Mouse (Mus musculus): ENCODE data around the gene Ly6g6e. TPM values are rescaled to one million over a fixed set of nuclear protein-coding genes. Genes with fewer than 3 reads are reported as not detected.
"Not testable (repeated sequence)": the region's sequence is repeated elsewhere in the genome, so short reads cannot be mapped to it uniquely, and the experiment has no call there.

Gene Ly6g6e
- total RNA-seq, 2 experiments from 2014 or later = not detected

DNA sequence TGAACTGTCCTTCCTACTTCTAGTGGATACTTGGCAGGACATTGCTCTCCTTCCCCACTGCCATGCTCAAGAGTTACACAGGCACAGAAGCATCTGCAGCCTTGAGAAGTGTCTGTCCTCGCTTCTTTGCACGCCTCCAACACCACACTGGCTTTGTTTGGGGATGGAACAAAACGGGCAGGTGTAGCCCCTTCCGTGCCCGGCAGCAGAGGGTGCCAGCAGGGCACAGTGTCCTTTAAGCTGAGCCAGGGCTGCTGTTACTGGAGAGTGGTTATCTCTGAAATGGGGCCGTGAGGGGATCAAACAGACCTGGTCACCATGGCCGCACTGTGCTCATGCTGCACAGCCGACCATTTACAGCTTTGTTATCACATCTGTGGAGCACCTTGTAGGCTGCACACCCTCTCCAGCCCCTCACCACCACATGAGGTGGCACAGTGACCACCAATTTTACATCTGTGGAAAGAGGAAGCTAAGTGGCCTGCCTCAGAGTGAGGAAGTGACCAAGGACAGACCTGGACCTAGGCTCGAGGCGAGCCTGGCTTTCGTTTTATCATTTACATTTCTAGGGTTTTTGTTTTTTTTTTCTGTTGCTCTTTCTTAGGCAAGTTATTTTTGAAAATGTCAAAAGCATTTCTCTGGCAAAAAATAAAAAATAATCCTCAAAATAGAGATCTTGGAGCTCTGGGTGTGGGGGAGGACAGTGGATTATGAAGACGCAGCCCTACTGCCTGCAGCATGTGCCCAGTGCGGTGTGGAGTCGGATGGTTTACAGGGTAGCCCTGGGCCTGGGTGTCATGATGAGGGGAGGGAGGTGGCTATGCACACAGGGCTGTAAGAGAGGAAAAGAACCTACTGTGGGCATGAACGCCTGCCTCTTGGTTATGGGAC is 18.0 kb downstream of the Ly6g6e start:
- intact Hi-C loops (cut with DNase I) = no loop called here
- no peak for DNase-seq (ENCODE audit: low spot score)

DNA sequence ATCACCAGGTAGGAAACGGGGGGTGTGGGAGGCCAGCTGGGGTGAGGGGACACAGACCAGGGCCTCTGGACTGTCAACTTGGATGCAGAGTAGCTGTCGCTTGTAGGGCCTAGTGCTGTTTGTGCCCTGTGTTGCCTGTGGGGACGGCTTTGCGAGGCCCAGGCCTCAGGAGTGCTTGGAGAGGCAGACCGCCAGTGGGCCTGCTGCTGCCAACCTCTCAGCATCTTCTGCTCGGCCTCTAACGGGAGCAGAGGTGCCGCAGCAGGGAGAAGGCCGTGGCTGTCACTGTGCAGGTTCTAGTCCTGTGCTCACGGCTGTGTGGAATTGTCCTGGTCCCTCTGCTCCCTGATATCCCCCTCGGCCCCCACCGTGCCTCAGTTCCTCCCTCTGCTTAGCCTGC is 19.9 kb downstream of the Ly6g6e start:
- intact Hi-C loops (cut with DNase I) = no loop called here
- DNase-seq (ENCODE audit: low spot score) = no peak

- DNase-seq (ENCODE audit: low spot score) = no peak
- intact Hi-C loops (cut with DNase I) = no loop called here
Measured at GRCm38 (mm10) chr17:35097164-35097655, 20.5 kb downstream of the Ly6g6e start.

- no peak for DNase-seq (ENCODE audit: low spot score)
- intact Hi-C loops (cut with DNase I) = no loop called here
Measured at GRCm38 (mm10) chr17:35100196-35100765, 23.6 kb downstream of the Ly6g6e start.

- intact Hi-C loops (cut with DNase I) = no loop called here
- no peak for DNase-seq (ENCODE audit: low spot score)
Measured at GRCm38 (mm10) chr17:35101161-35101560, 24.5 kb downstream of the Ly6g6e start.

DNA sequence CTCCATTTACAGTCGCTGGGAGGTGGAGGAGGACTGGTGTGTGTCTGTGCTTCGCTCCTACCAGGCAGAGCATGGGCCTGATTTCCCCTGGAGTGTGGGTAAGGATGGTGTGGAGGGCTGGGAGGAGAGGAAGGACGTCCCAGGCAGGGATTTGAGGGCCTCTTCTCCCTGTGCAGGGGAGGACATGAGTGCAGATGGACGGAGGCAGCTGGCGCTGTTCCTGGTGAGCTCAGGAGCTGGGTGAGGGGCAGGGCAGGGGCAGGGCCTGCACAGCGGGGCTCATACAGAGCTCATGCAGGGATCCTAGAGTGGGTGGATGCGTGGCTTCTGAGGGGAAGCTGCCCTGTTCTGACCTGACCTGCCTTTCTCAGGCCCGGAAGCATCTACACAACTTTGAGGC is 25.6 kb downstream of the Ly6g6e start:
- DNase-seq (ENCODE audit: low spot score) = no peak
- intact Hi-C loops (cut with DNase I) = no loop called here

GRCm38 (mm10) chr17:35103221-35103690 is 26.6 kb downstream of the Ly6g6e start:
- DNase-seq (ENCODE audit: low spot score) = no peak
- intact Hi-C loops (cut with DNase I) = no loop called here

DNA sequence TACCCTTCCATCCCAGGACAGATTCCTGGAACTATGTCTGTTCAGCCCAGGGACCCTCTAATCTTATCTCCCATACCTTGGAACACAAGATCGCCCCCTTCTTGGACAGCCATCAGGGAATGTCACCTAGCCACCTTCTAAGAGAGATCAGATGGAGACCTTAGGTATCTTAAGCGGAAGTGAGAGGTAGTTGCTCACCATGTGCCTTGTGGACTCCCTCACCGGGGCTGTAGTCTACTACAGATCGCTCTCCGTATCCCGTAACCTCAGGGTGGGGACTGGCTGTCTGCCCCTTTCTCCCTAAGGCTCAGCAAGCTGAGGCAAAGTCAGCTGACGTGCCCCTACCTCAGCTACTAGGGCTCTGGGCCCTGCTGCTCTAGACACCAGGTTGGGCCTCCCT is 27.4 kb downstream of the Ly6g6e start:
- intact Hi-C loops (cut with DNase I) = no loop called here
- no peak for DNase-seq (ENCODE audit: low spot score)

- intact Hi-C loops (cut with DNase I) = no loop called here
Measured at GRCm38 (mm10) chr17:35104754-35105153, 28.1 kb downstream of the Ly6g6e start.

GRCm38 (mm10) chr17:35105740-35106389 is 29.2 kb downstream of the Ly6g6e start:
- DNase-seq (ENCODE audit: low spot score) = no peak
- intact Hi-C loops (cut with DNase I) = loop anchor here (1.0 kb wide), 1 partner anchor 85 kb away; no protein-coding TSS in a partner anchor

More at GRCm38 (mm10) chr17:35104754-35105153, 28.1 kb downstream of the Ly6g6e start:
- no peak for DNase-seq (ENCODE audit: low spot score)

- intact Hi-C loops (cut with DNase I) = loop anchor here (1.0 kb wide), 1 partner anchor 85 kb away; no protein-coding TSS in a partner anchor
Measured at GRCm38 (mm10) chr17:35106522-35106921, 29.8 kb downstream of the Ly6g6e start.

GRCm38 (mm10) chr17:35108097-35108496 is 31.4 kb downstream of the Ly6g6e start, which contains the start of gene Ly6g5c:
TSS of gene Ly6g5c (plus strand) at chr17:35108279.
- no peak for DNase-seq (ENCODE audit: low spot score)
- intact Hi-C loops (cut with DNase I) = no loop called here

More at GRCm38 (mm10) chr17:35106522-35106921, 29.8 kb downstream of the Ly6g6e start:
- no peak for DNase-seq (ENCODE audit: low spot score)

DNA sequence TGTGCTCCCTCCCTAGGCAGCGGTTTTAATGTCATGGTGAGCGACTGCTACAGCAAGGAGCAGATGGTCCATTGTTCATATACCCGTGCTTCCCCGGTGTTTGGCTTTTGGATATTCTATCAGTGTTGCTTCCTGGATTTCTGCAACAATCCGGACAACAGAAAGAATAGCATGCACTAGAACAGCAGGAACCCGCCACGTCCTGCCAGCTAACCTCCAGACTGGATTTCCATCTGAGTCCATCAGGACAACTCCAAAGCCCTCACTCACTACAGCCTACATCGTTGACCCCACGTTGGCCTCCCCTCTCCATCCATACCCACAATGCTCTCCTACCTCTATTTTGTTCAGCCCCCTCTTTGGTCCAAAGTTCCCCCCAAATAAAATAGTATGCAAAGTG is 35.1 kb downstream of the Ly6g6e start:
- DNase-seq (ENCODE audit: low spot score) = no peak
- intact Hi-C loops (cut with DNase I) = no loop called here

GRCm38 (mm10) chr17:35115046-35116019 is 38.6 kb downstream of the Ly6g6e start, which contains the start of gene Ly6g5b:
TSS of gene Ly6g5b (minus strand) at chr17:35115428.
- no peak for DNase-seq (ENCODE audit: low spot score)
- intact Hi-C loops (cut with DNase I) = no loop called here

DNA sequence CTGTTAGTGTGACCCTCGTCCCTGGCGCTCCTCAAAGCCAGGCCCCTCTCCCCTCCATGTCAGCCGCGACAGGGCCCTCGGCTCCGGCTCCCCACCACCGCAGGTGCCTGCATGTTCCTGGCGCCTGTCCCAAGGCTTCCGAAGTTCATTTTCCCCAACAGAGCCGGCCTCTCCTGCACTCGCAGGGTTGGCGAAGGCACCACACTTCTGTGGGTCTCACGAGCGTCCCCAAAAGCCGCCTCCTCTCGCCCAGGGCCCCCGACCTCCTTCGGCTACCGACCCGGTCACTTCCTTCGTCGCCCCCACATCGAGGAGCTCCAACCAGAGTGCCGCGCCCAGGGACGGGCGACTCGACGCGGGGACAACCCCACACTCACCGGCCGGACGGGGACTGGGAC is 44.0 kb downstream of the Ly6g6e start:
- no peak for DNase-seq (ENCODE audit: low spot score)
- intact Hi-C loops (cut with DNase I) = loop anchor here (5.0 kb wide), 2 partner anchors 42 to 117 kb away; partner anchors contain the start of genes Nfkbil1 and Prrc2a

- intact Hi-C loops (cut with DNase I) = loop anchor here (5.0 kb wide), 2 partner anchors 41 to 116 kb away; partner anchors contain the start of genes Nfkbil1 and Prrc2a
- DNase-seq (ENCODE audit: low spot score) = peak; percentile 98
Measured at GRCm38 (mm10) chr17:35121143-35121799, 44.6 kb downstream of the Ly6g6e start, which contains the start of gene Gpank1. TSS of gene Gpank1 (plus strand) at chr17:35121455.

DNA sequence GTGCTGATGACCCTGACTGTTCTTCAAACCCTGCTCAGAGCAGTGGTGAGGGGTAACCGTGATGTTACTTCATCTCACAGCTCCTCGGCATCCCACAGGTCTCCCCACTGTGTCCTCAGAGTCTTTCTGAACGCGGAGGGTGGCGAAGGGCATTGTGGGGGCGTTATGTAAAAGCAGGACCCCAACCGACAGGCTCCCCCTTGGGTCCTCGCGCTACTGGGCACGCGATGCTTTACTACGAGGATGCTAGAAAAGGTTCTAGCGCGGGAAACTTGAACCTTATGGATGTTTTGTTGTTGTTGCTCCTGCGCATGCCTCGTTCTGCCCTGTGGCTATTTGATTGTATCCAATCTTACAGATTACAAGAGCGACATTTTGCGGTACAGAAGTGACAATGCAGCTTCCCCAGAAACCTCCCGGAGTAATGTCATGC is 45.2 kb downstream of the Ly6g6e start, which contains the start of gene Csnk2b:
Csnk2b (minus strand) TSS at position 183 of the 433 bp plus-strand sequence.
- DNase-seq (ENCODE audit: low spot score) = no peak
- intact Hi-C loops (cut with DNase I) = loop anchor here (5.0 kb wide), 2 partner anchors 40 to 115 kb away; partner anchors contain the start of genes Nfkbil1 and Prrc2a

- intact Hi-C loops (cut with DNase I) = loop anchor here (5.0 kb wide), 2 partner anchors 39 to 114 kb away; partner anchors contain the start of genes Nfkbil1 and Prrc2a
- not testable (repeated sequence) for DNase-seq (ENCODE audit: low spot score)
Measured at GRCm38 (mm10) chr17:35123287-35123686, 46.6 kb downstream of the Ly6g6e start.
